Mouse (Mus musculus): ENCODE measurements around the gene Rasip1. TPM values are rescaled to one million over a fixed set of nuclear protein-coding genes. Genes with fewer than 3 reads are reported as not detected.

Rasip1 gene
- polyA plus RNA-seq, 1 experiment from 2014 or later, result 1.6 TPM

DNA sequence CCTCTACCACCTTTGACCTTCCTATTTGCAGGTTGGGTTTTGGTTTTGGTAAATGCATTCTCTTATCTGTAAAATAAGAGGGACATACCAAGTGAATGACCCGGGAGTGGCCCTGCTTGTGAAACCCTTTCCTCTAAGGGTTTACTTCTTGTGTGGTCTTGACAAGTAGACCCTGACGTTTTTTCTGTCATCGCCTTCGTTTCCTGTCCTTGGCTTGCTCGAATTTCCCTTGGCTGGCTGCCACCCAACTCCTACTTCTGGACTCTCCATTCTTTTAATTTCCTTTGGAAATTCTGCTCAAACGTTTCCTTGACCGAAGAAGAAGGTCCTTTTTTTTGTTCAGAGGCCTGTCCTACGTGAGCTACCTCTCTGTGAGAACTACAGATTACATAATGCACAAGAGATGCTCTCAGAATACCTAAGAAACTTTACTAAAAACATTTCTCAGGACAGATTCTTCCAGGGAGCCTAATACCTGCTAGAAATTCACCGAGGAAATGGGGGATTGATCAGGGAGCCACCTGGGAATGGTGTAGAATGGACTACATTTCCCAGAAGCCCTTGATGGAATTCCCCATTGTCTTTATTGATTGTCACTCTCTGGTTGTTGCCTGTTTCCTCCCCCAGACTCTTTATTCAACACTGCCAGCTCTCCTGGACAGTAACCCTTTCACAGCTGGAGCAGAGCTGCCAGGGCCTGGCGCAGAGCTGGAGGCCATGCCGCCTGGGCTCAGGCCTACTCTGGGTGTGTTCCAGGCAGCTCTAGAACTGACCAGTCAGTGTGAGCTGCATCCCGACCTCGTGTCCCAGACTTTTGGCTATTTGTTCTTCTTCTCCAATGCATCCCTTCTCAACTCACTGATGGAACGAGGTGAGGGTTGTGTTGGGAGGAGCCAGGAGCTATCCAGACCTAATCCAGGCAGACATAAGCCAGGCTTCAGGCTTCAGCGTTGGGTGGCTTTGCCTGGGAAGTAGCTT, 8.7 kb downstream of the Rasip1 start:
- no peak for TF ChIP-seq CTCF (IDR thresholded peaks at IDR 0.05)
- DNase-seq (ENCODE audit: low read depth, low spot score) (no peak), ATAC-seq (no peak)
- POLR2A ChIA-PET, result no interaction called here
- no peaks in the 10 kb centered on the region for H3K27me3 ChIP-seq
- CTCF ChIA-PET, result interaction anchor here (1.3 to 1.6 kb wide), 2 partner anchors 12 to 43 kb away, joined by 3 to 4 read pairs; no protein-coding TSS in a partner anchor
- in situ Hi-C loops (cut with MboI; ENCODE audit: low pct_unique_long_range_greater_than_20kb), result no loop called here

DNA sequence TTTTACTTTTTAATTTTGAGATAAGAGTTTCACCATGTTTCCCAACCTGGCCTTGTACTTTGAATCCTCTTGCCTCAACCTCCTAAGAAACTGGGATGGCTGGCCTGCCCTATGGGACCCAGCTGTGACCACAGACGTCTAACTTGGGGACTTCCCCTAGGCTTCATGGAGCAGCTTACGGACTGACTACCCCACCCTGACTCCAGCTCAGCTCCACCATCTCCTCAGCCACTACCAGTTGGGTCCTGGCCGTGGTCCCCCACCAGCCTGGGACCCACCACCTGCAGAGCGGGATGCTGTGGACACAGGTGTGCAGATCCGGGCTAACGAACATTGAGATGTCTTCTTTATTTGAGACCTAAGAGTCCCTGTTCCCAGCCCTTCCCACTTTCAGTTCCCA, 10.4 kb downstream of the Rasip1 start:
- POLR2A ChIA-PET, result no interaction called here
- ATAC-seq, result no peak
- in situ Hi-C loops (cut with MboI; ENCODE audit: low pct_unique_long_range_greater_than_20kb), result no loop called here
- TF ChIP-seq CTCF (IDR thresholded peaks at IDR 0.05), result no peak
- no peaks in the 10 kb centered on the region for H3K27me3 ChIP-seq
- DNase-seq (ENCODE audit: low read depth, low spot score), result no peak
- CTCF ChIA-PET, result interaction anchor here (1.6 kb wide), 1 partner anchor 44 kb away, joined by 4 read pairs; no protein-coding TSS in a partner anchor

DNA sequence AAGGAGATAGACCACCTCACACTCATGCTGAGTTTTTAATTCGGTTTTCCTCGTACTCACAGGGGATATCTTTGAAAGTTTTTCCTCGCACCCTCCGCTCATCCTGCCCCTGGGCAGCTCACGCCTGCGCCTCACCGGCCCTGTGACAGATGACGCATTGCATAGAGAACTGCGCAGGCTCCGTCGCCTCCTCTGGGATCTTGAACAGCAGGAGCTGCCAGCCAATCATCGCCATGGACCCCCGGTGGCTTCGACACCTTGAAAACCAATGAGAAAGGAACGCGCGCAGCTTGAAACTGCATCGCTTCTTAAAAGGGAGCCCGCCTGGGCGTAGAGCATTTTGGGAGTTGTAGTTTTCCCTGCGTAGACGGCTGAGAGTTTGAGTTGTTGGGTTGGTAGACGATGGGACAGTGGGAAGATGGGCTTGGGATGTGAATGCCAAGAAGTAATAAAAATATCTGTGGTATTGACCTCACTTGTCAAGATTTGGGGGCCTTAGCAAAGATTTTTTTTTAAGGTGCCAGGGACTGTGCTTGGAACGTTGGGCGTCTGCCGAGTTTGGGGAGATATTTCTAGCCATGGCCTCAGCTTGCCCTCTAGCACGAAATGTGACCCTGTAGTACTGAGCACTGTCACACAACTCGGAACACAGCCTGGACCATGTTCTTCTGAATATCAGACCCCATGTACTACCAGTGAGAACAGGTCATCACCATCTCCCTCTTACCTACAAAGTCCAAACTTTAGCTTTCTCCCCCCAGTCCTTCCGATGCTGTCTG, 11.5 kb downstream of the Rasip1 start:
- no peak for TF ChIP-seq CTCF (IDR thresholded peaks at IDR 0.05)
- ChIA-PET CTCF (interaction anchor here (2.1 kb wide), 1 partner anchor 44 kb away, joined by 6 read pairs; no protein-coding TSS in a partner anchor), POLR2A (no interaction called here)
- no peaks in the 10 kb centered on the region for H3K27me3 ChIP-seq
- no peak for DNase-seq (ENCODE audit: low read depth, low spot score)
- no peak for ATAC-seq
- in situ Hi-C loops (cut with MboI; ENCODE audit: low pct_unique_long_range_greater_than_20kb), result no loop called here

DNA sequence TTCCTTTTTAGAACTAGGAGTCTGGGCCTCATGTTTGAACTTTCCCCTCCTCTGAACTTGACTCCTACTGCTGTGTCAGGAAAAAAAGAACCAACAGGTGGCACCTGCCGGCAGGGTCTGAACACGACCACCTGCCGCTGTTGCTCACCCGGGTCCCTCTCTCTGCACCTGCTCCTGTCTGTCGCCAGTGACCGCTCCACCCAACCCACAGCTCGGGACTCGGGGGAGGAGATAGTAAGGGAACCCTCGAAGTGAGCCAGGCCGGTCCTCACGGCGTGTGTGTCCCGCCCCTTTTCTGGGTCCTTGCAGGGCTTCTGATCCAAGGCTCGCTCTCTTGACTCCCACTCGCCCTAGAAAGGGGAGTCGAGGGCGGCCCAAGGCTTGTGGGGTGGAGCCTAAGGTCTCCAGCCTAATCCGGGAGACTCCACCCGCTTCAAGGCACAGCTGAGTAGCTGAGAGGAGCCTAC, 12.3 kb downstream of the Rasip1 start, which contains the start of gene Mamstr:
Mamstr (plus strand) TSS at position 417 of the 467 bp plus-strand sequence.
- DNase-seq (ENCODE audit: low read depth, low spot score) (no peak), ATAC-seq (no peak)
- in situ Hi-C loops (cut with MboI; ENCODE audit: low pct_unique_long_range_greater_than_20kb), result no loop called here
- no peak for TF ChIP-seq CTCF (IDR thresholded peaks at IDR 0.05)
- POLR2A ChIA-PET, result no interaction called here
- H3K27me3 ChIP-seq, result no peaks in the 10 kb centered on the region
- CTCF ChIA-PET, result interaction anchor here (2.1 kb wide), 1 partner anchor 43 kb away, joined by 6 read pairs; no protein-coding TSS in a partner anchor

DNA sequence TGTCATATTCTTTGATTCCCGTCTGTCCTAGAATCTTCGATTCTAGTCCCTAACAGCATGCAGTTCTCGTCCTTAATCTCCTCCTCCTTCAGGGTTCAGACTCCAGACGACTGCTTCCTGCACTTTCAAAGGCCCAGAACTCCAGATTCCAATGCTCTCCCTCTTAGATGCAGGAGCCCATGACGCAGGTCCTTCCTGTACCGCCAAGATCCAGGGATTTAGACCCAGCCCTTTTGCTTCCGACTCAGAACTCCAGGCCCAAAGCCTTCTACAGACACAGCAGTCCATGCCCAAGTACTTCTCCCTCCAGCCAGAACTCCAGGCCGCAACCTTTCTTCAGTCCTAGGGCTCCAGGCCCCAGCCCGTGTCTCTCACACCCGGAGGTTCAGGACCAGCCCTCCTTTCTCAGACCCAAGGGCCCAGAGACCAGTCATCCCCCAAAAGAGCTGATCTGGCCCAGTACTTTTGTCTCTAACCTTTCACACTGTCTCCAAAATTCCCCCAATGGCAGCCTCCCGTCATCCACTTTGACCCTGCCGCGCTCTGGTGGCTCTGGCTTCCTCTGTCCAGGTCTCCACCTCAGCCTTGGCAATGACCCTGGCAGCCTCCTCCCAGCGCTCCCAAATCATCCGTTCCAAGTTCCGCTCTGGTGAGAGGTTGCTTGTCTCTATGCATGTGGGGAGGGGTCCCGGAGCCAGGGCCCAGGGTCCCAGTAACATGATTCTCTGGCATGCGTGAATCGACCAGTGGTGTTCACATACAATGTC, 13.1 kb downstream of the Rasip1 start:
- ChIA-PET POLR2A (no interaction called here), CTCF (interaction anchor here (2.1 kb wide), 1 partner anchor 42 kb away, joined by 6 read pairs; no protein-coding TSS in a partner anchor)
- ATAC-seq, result no peak

DNA sequence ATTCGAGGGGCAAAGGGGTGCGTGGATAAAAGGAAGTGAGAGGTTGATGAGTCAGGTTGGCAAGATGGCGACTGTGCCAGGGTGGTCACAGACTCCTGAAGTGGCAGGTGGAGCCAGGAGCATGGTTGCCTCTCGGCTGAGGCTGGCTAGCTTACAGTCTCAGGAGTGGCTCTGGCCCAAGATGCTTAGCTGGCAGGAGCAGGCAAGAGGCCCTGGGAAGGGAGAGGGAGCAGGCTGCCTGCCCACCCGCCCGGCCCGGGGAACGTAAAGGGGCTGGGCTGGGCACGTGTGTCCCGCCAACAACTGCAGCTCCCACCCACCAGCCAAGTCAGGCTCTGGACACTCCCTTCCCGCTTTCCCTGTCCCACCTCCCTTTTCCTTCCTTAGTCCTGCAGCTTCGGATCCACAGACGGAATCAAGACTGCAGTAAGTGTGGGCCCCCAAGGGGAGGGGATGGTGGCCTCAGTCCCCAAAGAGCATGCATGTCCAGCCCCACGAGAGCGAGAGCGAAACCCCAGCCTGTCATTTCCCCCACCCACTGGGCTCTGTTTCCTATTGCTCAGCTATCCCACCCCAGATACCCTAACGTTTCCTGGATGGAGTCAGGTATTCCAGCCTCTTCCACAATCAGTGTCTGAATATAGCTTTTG, 14.2 kb downstream of the Rasip1 start:
- no peaks in the 10 kb centered on the region for H3K27me3 ChIP-seq
- no peak for TF ChIP-seq CTCF (IDR thresholded peaks at IDR 0.05)
- no peak for DNase-seq (ENCODE audit: low read depth, low spot score)
- no peak for ATAC-seq
- in situ Hi-C loops (cut with MboI; ENCODE audit: low pct_unique_long_range_greater_than_20kb), result no loop called here
- POLR2A ChIA-PET, result no interaction called here
- CTCF ChIA-PET, result interaction anchor here (1.0 to 1.3 kb wide), 2 partner anchors 8 to 19 kb away, joined by 3 read pairs; no protein-coding TSS in a partner anchor

More for the DNA sequence above, 13.1 kb downstream of the Rasip1 start:
- no peak for TF ChIP-seq CTCF (IDR thresholded peaks at IDR 0.05)
- in situ Hi-C loops (cut with MboI; ENCODE audit: low pct_unique_long_range_greater_than_20kb), result no loop called here
- no peaks in the 10 kb centered on the region for H3K27me3 ChIP-seq
- DNase-seq (ENCODE audit: low read depth, low spot score), result no peak

DNA sequence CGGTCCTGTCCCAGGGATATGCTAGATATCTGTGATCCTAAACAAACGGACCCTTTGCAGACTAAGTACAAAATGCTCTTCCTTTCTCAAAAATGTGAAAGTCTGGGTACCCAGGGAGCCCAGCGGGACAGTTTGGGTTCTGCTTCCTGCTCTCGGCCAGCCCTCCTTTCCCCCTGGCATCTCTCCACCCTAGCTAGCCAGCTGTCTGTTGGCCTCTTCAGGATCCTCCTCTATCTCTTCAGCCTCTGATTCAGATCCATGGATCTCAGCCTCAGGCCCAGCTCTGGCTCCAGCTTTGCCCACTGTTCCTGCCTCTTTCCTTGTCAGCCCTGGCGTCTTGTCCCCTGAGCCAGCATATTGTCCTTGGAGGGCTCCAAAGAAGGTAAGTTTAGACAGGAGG, 14.8 kb downstream of the Rasip1 start:
- no peak for TF ChIP-seq CTCF (IDR thresholded peaks at IDR 0.05)
- ChIA-PET CTCF (interaction anchor here (1.0 to 1.3 kb wide), 2 partner anchors 9 to 19 kb away, joined by 3 read pairs; no protein-coding TSS in a partner anchor), POLR2A (interaction anchor here (1.6 kb wide), 1 partner anchor 13 kb away, joined by 4 read pairs; no protein-coding TSS in a partner anchor)
- DNase-seq (ENCODE audit: low read depth, low spot score) (no peak), ATAC-seq (no peak)
- in situ Hi-C loops (cut with MboI; ENCODE audit: low pct_unique_long_range_greater_than_20kb), result no loop called here
- no peaks in the 10 kb centered on the region for H3K27me3 ChIP-seq

DNA sequence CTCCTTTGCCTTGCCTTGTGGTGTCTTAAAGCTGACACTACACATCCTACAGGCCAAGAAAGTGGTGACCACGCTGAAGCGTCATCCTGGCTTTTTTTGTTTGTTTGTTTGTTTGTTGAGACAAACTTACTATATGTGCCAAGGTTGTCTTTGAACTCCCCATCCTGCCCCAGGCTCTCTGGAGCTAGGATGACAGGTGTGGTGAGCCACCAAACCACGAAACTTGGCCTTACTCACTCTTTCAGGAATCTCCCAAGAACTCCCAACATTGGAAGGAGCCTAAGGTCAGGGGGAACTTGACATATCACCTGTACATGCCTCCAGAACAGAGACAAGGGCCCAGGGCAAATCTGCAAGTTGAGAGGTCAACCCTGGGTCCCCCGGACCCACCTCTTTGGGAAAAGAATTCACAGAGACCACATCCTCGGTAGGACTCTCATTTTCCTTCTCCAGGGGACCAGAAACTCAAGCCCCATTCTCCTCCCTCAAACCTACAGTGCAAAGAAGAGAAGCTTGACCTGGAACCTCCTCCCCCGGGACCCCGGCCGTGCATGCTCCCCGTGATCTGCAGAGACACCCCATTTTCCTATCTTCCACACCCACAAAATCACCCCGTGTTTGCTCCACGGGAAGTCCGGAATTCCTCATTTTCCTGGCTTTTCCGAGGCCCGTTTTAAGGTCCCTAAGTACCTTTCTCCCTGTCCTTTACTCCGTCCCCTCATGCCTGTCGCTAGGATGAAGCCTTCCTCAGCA, 15.4 kb downstream of the Rasip1 start:
- ATAC-seq, result no peak
- no peak for DNase-seq (ENCODE audit: low read depth, low spot score)
- no peak for TF ChIP-seq CTCF (IDR thresholded peaks at IDR 0.05)
- in situ Hi-C loops (cut with MboI; ENCODE audit: low pct_unique_long_range_greater_than_20kb), result no loop called here
- ChIA-PET CTCF (interaction anchor here (1.3 kb wide), 1 partner anchor 9 kb away, joined by 3 read pairs; no protein-coding TSS in a partner anchor), POLR2A (interaction anchor here (1.4 to 1.6 kb wide), 2 partner anchors 13 to 23 kb away, joined by 4 to 5 read pairs; no protein-coding TSS in a partner anchor)
- no peaks in the 10 kb centered on the region for H3K27me3 ChIP-seq

Measured in Patski (cell line).